13 mouse cellular contexts compared by ENCODE assay signal in genomic region chrX:143826521-143826920, GRCm38 (mm10). TPM values are rescaled to one million over a fixed set of nuclear protein-coding genes. Genes with fewer than 3 reads are reported as not detected.
A peak's percentile ranks its signal among the peaks of the same experiment; 100 is the strongest.
DNase-seq lines count a peak whose midpoint lies in the region; ATAC-seq lines count a peak whose summit lies in the region.
"Had no signal": no experiment of that assay in that cellular context is flagged by ENCODE, and none has a peak within 500 bp of the region (broad histone marks: within the 10 kb centered on the region; RNA-seq: fewer than 3 reads in every experiment).

No protein-coding gene starts in this region.

- peak overlapping the region; percentile 48 for H3K4me2 ChIP-seq in kidney, embryonic 15.5 days
- H3K4me2 ChIP-seq in limb, embryonic 13.5 days (replicated peaks): peak overlapping the region; percentile 58

- ATAC-seq in kidney, embryonic 15.5 days (replicated peaks; ENCODE audit: low FRiP score): peak; percentile 68; the same call in 1 of the 2 replicates
- 0 out of 2 replicates have a peak, but pooled peaks have one; percentile 32 for ATAC-seq in common myeloid progenitor, adult 5-6 weeks (replicated peaks; ENCODE audit: low read depth, poor library complexity, severe bottlenecking)
- 0 out of 2 replicates have a peak, but pooled peaks have one; percentile 19 for ATAC-seq in limb, embryonic 13.5 days (ENCODE audit: low FRiP score, low read depth)
- ATAC-seq: hindbrain, postnatal 0 days had no signal

- peak overlapping the region; percentile 54; the same call in 1 of the 2 replicates for H3K27ac ChIP-seq in kidney, embryonic 15.5 days
- peak overlapping the region; percentile 81 for H3K27ac ChIP-seq in limb, embryonic 13.5 days
- H3K27ac ChIP-seq: hindbrain, postnatal 0 days had no signal

- no peaks in the 10 kb centered on the region for H3K4me1 ChIP-seq in kidney, embryonic 15.5 days
- H3K4me1 ChIP-seq in limb, embryonic 13.5 days: peaks cover 15% of the 10 kb centered on the region

- H3K9ac ChIP-seq in kidney, embryonic 15.5 days: 0 out of 2 replicates have a peak overlapping the region, but pooled peaks have one; percentile 11
- H3K9ac ChIP-seq in limb, embryonic 13.5 days: peak overlapping the region; percentile 71

- WGBS in kidney, embryonic 15.5 days: 48% methylated on average over 4 of the region's 4 CpGs
- 33% methylated on average over 4 of the region's 4 CpGs for WGBS in limb, embryonic 13.5 days

- DNase-seq in gastrocnemius, postnatal 10 days: peak; percentile 3
- DNase-seq in gastrocnemius, postnatal 25 days: no peak
- no peak for DNase-seq in kidney, postnatal 25 days
- DNase-seq in urinary bladder, adult 2 months (ENCODE audit: low spot score): no peak
- no peak for DNase-seq in left cerebral cortex, adult 11 months (ENCODE audit: low spot score)
- DNase-seq: adrenal gland, adult 2 months; B cell, adult 2 months; layer of hippocampus, postnatal 36 days; thymus, postnatal 4 days had no signal

- H3K27me3 ChIP-seq in kidney, embryonic 15.5 days: peaks cover 16% of the 10 kb centered on the region; the same call in 1 of the 2 replicates
- 0 out of 2 replicates have a peak, but pooled peaks cover 4% of the 10 kb centered on the region for H3K27me3 ChIP-seq in limb, embryonic 13.5 days

- H3K36me3 ChIP-seq in kidney, embryonic 15.5 days: no peaks in the 10 kb centered on the region
- no peaks in the 10 kb centered on the region for H3K36me3 ChIP-seq in limb, embryonic 13.5 days

- peak overlapping the region; percentile 40 for H3K4me3 ChIP-seq in kidney, embryonic 15.5 days (replicated peaks)
- peak overlapping the region; percentile 54 for H3K4me3 ChIP-seq in limb, embryonic 13.5 days

- H3K9me3 ChIP-seq in kidney, embryonic 15.5 days (replicated peaks): no peaks in the 10 kb centered on the region
- no peaks in the 10 kb centered on the region for H3K9me3 ChIP-seq in limb, embryonic 13.5 days

RNA-seq across cellular contexts. Expression of gene Capn6, which starts 0.7 kb away (rescaled TPM):
- 100 to 1,000 TPM; 103 to 104 TPM for total RNA-seq in gastrocnemius, postnatal 10 days (2021)
- total RNA-seq in gastrocnemius, postnatal 25 days (2021): 1 to 10 TPM; 7.6 to 8.2 TPM
- polyA plus RNA-seq in kidney, embryonic 15.5 days (2015; fragmentation: Nextera tagmentation; extraction: Ambion mirVana): 156 and 162 TPM in 2 replicates
- total RNA-seq in common myeloid progenitor, adult 5-6 weeks (2017): not detected in 2 replicates
- polyA plus RNA-seq in limb, embryonic 13.5 days (2015; fragmentation: Nextera tagmentation; extraction: Ambion mirVana): 367 and 415 TPM in 2 replicates
- polyA plus RNA-seq in urinary bladder, adult 2 months (2012; rRNA removed): 5.3 and 6.6 TPM in 2 replicates

Comparison
In these comparisons a context has a peak if more than half of its experiments do, and no peak if none do; other contexts are left out.
1. RNA of gene Capn6, which starts 0.7 kb away (total RNA-seq): 103 to 104 TPM in gastrocnemius, postnatal 10 days; 7.6 to 8.2 TPM in gastrocnemius, postnatal 25 days and not detected in common myeloid progenitor, adult 5-6 weeks; every median in the first group is over 10 times any median in the second.
2. Peak in every context shown above with its lines, with median percentiles within 50 percentile points of each other: ATAC-seq.